Mouse (Mus musculus): ENCODE results near the gene Klk1b9. TPM values are rescaled to one million over a fixed set of nuclear protein-coding genes. Genes with fewer than 3 reads are reported as not detected.
"Not testable (repeated sequence)": the region's sequence is repeated elsewhere in the genome, so short reads cannot be mapped to it uniquely, and the experiment has no call there.

The Klk1b9 gene
- polyA plus RNA-seq, 2 experiments: not detected

DNA sequence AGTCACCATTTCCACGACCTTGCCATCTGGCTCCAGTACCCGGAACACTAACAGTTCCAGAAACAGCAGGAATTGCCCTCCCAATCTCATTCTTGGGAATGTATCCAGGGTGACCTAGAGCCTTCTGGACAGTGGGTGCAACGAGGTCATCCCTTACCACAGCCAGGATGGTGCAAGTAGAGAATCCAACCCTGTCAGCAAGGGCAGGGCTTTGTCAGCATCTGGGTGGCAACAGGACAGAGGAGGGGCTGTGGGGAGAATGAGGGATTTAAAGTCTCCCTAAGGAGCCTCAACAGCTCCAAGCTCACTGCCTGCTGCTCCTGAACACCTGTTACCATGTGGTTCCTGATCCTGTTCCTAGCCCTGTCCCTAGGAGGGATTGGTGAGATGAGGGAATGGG, 9.4 kb upstream of the Klk1b9 start, which contains the start of gene Klk1b1:
Gene Klk1b1 (plus strand): TSS at position 301 of the 400 bp plus-strand sequence.
- Histone ChIP-seq H3K27ac (no peak within 1 kb of the TSS), H3K36me3 (replicated peaks; ENCODE audit: control insufficient read depth, insufficient read depth, low read depth) (no peaks in the 10 kb centered on the region), H3K4me3 (ENCODE audit: insufficient read depth in 1 of 2, low read depth in 2 of 2, low read length in 2 of 2) (no peak within 1 kb of the TSS), H3K4me2 (ENCODE audit: low read depth) (no peak within 1 kb of the TSS), H3K4me1 (replicated peaks; ENCODE audit: control insufficient read depth in 2 of 2, insufficient read depth in 2 of 2, low read length in 1 of 2) (no peaks in the 10 kb centered on the region), H3K9ac (replicated peaks) (no peak within 1 kb of the TSS), H3K27me3 (ENCODE audit: control insufficient read depth, insufficient read depth, low read length) (no peaks in the 10 kb centered on the region), H3K9me3 (ENCODE audit: control insufficient read depth, low read length) (no peaks in the 10 kb centered on the region)
- WGBS (ENCODE audit: insufficient replicate concordance): 29% methylated on average over 3 of the region's 3 CpGs
- TF ChIP-seq CTCF (IDR thresholded peaks at IDR 0.05; ENCODE audit: low read depth): no peak
- no peak for TF ChIP-seq EP300 (IDR thresholded peaks at IDR 0.05; ENCODE audit: low read depth)
- no peak for ATAC-seq (ENCODE audit: insufficient read depth)
- DNase-seq (ENCODE audit: low read depth in 3 of 3, low spot score in 3 of 3): no peak

DNA sequence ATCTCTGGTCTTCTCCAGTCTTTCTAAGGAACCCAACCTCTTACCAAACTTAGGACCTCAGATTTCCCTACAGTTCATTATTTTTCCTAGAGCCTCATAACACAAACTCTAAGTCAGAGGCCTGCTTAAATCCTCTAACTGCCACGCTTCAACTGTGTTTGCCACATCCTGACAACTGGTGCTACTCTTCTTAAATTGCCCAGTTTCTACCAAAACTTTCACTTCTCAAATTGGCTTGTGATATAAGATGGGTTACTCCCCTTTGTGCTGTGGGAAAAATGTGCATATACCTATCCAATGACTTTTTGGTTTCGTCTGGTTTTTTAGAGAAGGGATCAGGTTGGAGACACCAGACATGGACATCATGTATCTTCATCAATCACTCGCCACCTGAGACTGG, 8.8 kb upstream of the Klk1b9 start:
- Histone ChIP-seq H3K4me3 (ENCODE audit: insufficient read depth in 1 of 2, low read depth in 2 of 2, low read length in 2 of 2) (no peak overlapping the region), H3K4me1 (replicated peaks; ENCODE audit: control insufficient read depth in 2 of 2, insufficient read depth in 2 of 2, low read length in 1 of 2) (no peaks in the 10 kb centered on the region), H3K27me3 (ENCODE audit: control insufficient read depth, insufficient read depth, low read length) (no peaks in the 10 kb centered on the region), H3K9me3 (ENCODE audit: control insufficient read depth, low read length) (no peaks in the 10 kb centered on the region), H3K9ac (replicated peaks) (no peak overlapping the region), H3K4me2 (ENCODE audit: low read depth) (no peak overlapping the region), H3K36me3 (replicated peaks; ENCODE audit: control insufficient read depth, insufficient read depth, low read depth) (no peaks in the 10 kb centered on the region), H3K27ac (no peak overlapping the region)
- ATAC-seq (ENCODE audit: insufficient read depth) (no peak), DNase-seq (ENCODE audit: low read depth in 3 of 3, low spot score in 3 of 3) (no peak)
- 49% methylated on average over 3 of the region's 3 CpGs for WGBS (ENCODE audit: insufficient replicate concordance)
- TF ChIP-seq CTCF (IDR thresholded peaks at IDR 0.05; ENCODE audit: low read depth) (no peak), EP300 (IDR thresholded peaks at IDR 0.05; ENCODE audit: low read depth) (no peak)

DNA sequence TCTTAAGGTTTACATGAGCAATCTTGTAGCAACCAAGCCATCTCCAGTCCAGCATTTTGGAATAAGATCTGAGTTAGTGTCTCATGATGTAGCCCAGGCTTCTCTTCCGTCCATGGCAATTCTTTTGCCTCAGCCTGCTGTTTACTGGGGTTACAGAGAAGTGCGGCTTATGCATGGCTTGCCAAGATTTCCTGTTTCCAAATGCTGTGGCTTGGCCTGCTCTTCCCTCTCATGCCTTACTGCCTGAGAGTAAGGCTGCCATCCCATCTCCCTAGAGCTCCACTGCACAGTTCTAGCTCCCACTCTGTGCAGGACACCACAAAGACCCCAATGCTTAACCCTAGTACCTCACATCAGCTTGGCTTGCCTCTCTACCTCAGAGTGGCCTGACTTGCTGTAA, 8.2 kb upstream of the Klk1b9 start:
- Histone ChIP-seq H3K27ac (no peak overlapping the region), H3K4me1 (replicated peaks; ENCODE audit: control insufficient read depth in 2 of 2, insufficient read depth in 2 of 2, low read length in 1 of 2) (no peaks in the 10 kb centered on the region), H3K36me3 (replicated peaks; ENCODE audit: control insufficient read depth, insufficient read depth, low read depth) (no peaks in the 10 kb centered on the region), H3K4me2 (ENCODE audit: low read depth) (no peak overlapping the region), H3K4me3 (ENCODE audit: insufficient read depth in 1 of 2, low read depth in 2 of 2, low read length in 2 of 2) (no peak overlapping the region), H3K9ac (replicated peaks) (no peak overlapping the region), H3K27me3 (ENCODE audit: control insufficient read depth, insufficient read depth, low read length) (no peaks in the 10 kb centered on the region), H3K9me3 (ENCODE audit: control insufficient read depth, low read length) (no peaks in the 10 kb centered on the region)
- ATAC-seq (ENCODE audit: insufficient read depth) (no peak), DNase-seq (ENCODE audit: low read depth in 3 of 3, low spot score in 3 of 3) (no peak)
- 43% methylated on average over 2 of the region's 2 CpGs for WGBS (ENCODE audit: insufficient replicate concordance)
- no peak for TF ChIP-seq CTCF (IDR thresholded peaks at IDR 0.05; ENCODE audit: low read depth)
- TF ChIP-seq EP300 (IDR thresholded peaks at IDR 0.05; ENCODE audit: low read depth): no peak

DNA sequence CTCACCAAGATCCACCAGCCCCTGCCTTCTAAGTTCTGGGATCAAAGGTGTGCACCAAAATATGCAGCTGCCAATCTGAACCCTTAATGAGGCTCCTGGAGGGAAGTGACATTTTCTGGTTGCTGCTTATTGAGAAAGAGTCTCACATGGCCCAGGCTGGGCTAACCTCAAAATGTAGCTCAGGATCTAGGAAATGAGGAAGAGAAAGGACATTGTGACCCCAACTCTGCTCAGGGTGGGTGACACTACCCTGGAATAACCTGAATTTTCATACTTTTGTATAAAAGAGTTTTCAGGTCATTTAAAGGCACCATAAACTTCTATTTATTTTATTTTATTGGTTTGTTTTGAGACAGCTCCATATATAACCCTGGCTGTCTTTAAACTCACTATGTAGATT, 9.8 kb downstream of the Klk1b9 start:
- TF ChIP-seq CTCF (IDR thresholded peaks at IDR 0.05; ENCODE audit: low read depth) (no peak), EP300 (IDR thresholded peaks at IDR 0.05; ENCODE audit: low read depth) (no peak)
- no peak for DNase-seq (ENCODE audit: low read depth in 3 of 3, low spot score in 3 of 3)
- Histone ChIP-seq H3K9ac (replicated peaks) (no peak overlapping the region), H3K27ac (no peak overlapping the region), H3K36me3 (replicated peaks; ENCODE audit: control insufficient read depth, insufficient read depth, low read depth) (no peaks in the 10 kb centered on the region), H3K4me1 (replicated peaks; ENCODE audit: control insufficient read depth in 2 of 2, insufficient read depth in 2 of 2, low read length in 1 of 2) (no peaks in the 10 kb centered on the region), H3K27me3 (ENCODE audit: control insufficient read depth, insufficient read depth, low read length) (no peaks in the 10 kb centered on the region), H3K4me3 (ENCODE audit: insufficient read depth in 1 of 2, low read depth in 2 of 2, low read length in 2 of 2) (no peak overlapping the region), H3K9me3 (ENCODE audit: control insufficient read depth, low read length) (no peaks in the 10 kb centered on the region), H3K4me2 (ENCODE audit: low read depth) (no peak overlapping the region)
- no peak for ATAC-seq (ENCODE audit: insufficient read depth)

DNA sequence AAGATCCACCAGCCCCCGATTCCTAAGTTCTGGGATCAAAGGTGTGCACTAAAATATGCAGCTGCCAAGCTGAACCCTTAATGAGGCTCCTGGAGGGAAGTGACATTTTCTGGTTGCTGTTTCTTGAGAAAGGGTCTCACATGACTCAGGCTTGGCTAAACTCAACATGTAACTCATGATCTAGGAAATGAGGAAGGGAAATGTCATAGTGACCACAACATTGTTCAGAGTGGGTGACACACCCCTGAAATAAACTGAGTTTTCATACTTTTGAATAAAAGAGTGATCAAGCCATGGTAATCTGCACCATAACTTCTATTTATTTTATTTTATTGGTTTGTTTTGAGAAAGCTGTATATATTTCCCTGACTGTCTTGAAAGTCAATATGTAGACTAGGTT, 19.0 kb downstream of the Klk1b9 start:
- not testable (repeated sequence) for H3K4me1 ChIP-seq (replicated peaks; ENCODE audit: control insufficient read depth in 2 of 2, insufficient read depth in 2 of 2, low read length in 1 of 2); H3K27me3 ChIP-seq (ENCODE audit: control insufficient read depth, insufficient read depth, low read length); ATAC-seq (ENCODE audit: insufficient read depth); H3K4me2 ChIP-seq (ENCODE audit: low read depth); H3K9ac ChIP-seq (replicated peaks); H3K36me3 ChIP-seq (replicated peaks; ENCODE audit: control insufficient read depth, insufficient read depth, low read depth); H3K4me3 ChIP-seq (ENCODE audit: insufficient read depth in 1 of 2, low read depth in 2 of 2, low read length in 2 of 2); H3K27ac ChIP-seq; DNase-seq (ENCODE audit: low read depth in 3 of 3, low spot score in 3 of 3); H3K9me3 ChIP-seq (ENCODE audit: control insufficient read depth, low read length)
- 43% methylated on average over 1 of the region's 1 CpGs for WGBS (ENCODE audit: insufficient replicate concordance)

DNA sequence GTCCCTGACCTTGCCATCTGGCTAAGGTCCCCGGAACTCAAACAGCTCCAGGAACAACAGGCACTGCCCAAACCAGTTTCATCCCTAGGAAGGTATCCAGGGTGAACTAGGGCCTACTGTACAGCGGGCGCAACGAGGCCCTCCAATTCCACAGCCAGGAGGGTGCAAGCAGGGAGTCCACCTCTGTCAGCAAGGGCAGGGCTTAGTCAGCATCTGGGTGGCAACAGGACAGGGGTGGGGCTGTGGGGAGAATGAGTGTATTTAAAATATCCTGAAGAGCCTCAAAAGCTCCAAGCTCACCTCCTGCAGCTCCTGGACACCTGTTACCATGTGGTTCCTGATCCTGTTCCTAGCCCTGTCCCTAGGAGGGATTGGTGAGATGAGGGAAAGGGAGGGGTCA, 19.7 kb downstream of the Klk1b9 start, which contains the start of gene Klk1b11:
Gene Klk1b11 (plus strand): TSS at position 301 of the 400 bp plus-strand sequence.
- H3K27me3 ChIP-seq (ENCODE audit: control insufficient read depth, insufficient read depth, low read length); H3K36me3 ChIP-seq (replicated peaks; ENCODE audit: control insufficient read depth, insufficient read depth, low read depth); H3K4me3 ChIP-seq (ENCODE audit: insufficient read depth in 1 of 2, low read depth in 2 of 2, low read length in 2 of 2); DNase-seq (ENCODE audit: low read depth in 3 of 3, low spot score in 3 of 3); H3K4me1 ChIP-seq (replicated peaks; ENCODE audit: control insufficient read depth in 2 of 2, insufficient read depth in 2 of 2, low read length in 1 of 2); ATAC-seq (ENCODE audit: insufficient read depth); H3K9ac ChIP-seq (replicated peaks); H3K27ac ChIP-seq; H3K4me2 ChIP-seq (ENCODE audit: low read depth); H3K9me3 ChIP-seq (ENCODE audit: control insufficient read depth, low read length): not testable (repeated sequence)
- 45% methylated on average over 4 of the region's 4 CpGs for WGBS (ENCODE audit: insufficient replicate concordance)

Measured in liver, embryonic 14.5 days (tissue).